ENCODE assay signal across 14 mouse cellular contexts in genomic region chr19:43598741-43599660, GRCm38 (mm10). TPM values are rescaled to one million over a fixed set of nuclear protein-coding genes. Genes with fewer than 3 reads are reported as not detected.
A peak's percentile ranks its signal among the peaks of the same experiment; 100 is the strongest.
DNase-seq lines count a peak whose midpoint lies in the region; ATAC-seq and TF ChIP-seq lines count a peak whose summit lies in the region.
"Had no signal": no experiment of that assay in that cellular context is flagged by ENCODE, and none has a peak within 500 bp of the region (broad histone marks: within the 10 kb centered on the region; RNA-seq: fewer than 3 reads in every experiment).

No protein-coding gene starts in this region.

- no peaks in the 10 kb centered on the region for H3K9me3 ChIP-seq in liver, embryonic 11.5 days (ENCODE audit: control insufficient read depth, low read length)
- no peaks in the 10 kb centered on the region for H3K9me3 ChIP-seq in intestine, postnatal 0 days (ENCODE audit: control insufficient read depth)
- no peaks in the 10 kb centered on the region for H3K9me3 ChIP-seq in neural tube, embryonic 13.5 days
- no peaks in the 10 kb centered on the region for H3K9me3 ChIP-seq in lung, postnatal 0 days (ENCODE audit: low read length)

- 0 out of 2 replicates have a peak overlapping the region, but pooled peaks have one; percentile 7 for H3K4me3 ChIP-seq in liver, embryonic 11.5 days (ENCODE audit: low read depth, low read length)
- H3K4me3 ChIP-seq in intestine, postnatal 0 days (ENCODE audit: low read depth, low read length), result peak overlapping the region; percentile 25
- H3K4me3 ChIP-seq in neural tube, embryonic 13.5 days, result no peak overlapping the region
- H3K4me3 ChIP-seq in lung, postnatal 0 days (ENCODE audit: low read depth, low read length), result no peak overlapping the region
- H3K4me3 ChIP-seq: left cerebral cortex, adult 2 months had no signal

- H3K4me1 ChIP-seq in liver, embryonic 11.5 days (replicated peaks; ENCODE audit: control insufficient read depth, insufficient read depth, low read length), result no peaks in the 10 kb centered on the region; the same call in 1 of the 2 replicates
- H3K4me1 ChIP-seq in intestine, postnatal 0 days (replicated peaks; ENCODE audit: control insufficient read depth, insufficient read depth, low read length), result 0 out of 2 replicates have a peak, but pooled peaks cover 3% of the 10 kb centered on the region
- peaks cover 13% of the 10 kb centered on the region for H3K4me1 ChIP-seq in neural tube, embryonic 13.5 days (replicated peaks)
- H3K4me1 ChIP-seq in lung, postnatal 0 days (ENCODE audit: insufficient read depth, low read depth, low read length), result no peaks in the 10 kb centered on the region

- DNase-seq in embryo, embryonic 9.5 days (ENCODE audit: extremely low spot score), result peak; percentile 51
- no peak for DNase-seq in embryo, embryonic 11 days
- peak; percentile 36 for DNase-seq in liver, embryonic 11.5 days (ENCODE audit: low spot score)
- no peak for DNase-seq in liver
- DNase-seq in lung, postnatal 0 days (ENCODE audit: low spot score), result no peak
- no peak for DNase-seq in kidney, postnatal 10 days
- DNase-seq: cerebellum, postnatal 36 days; heart, postnatal 10 days; kidney, adult 8-10 months; lung, embryonic 14.5 days had no signal

- H3K36me3 ChIP-seq in liver, embryonic 11.5 days (ENCODE audit: control insufficient read depth, insufficient read depth, low read length), result no peaks in the 10 kb centered on the region
- H3K36me3 ChIP-seq in intestine, postnatal 0 days (ENCODE audit: control insufficient read depth, insufficient read depth), result no peaks in the 10 kb centered on the region
- no peaks in the 10 kb centered on the region for H3K36me3 ChIP-seq in neural tube, embryonic 13.5 days
- H3K36me3 ChIP-seq in lung, postnatal 0 days (ENCODE audit: insufficient read depth, low read length), result no peaks in the 10 kb centered on the region

- H3K9ac ChIP-seq in liver, embryonic 11.5 days (ENCODE audit: low read depth, low read length), result no peak overlapping the region
- H3K9ac ChIP-seq in intestine, postnatal 0 days (ENCODE audit: low read depth, low read length), result peak overlapping the region; percentile 18; the same call in 1 of the 2 replicates
- H3K9ac ChIP-seq in neural tube, embryonic 13.5 days, result no peak overlapping the region
- no peak overlapping the region for H3K9ac ChIP-seq in lung, postnatal 0 days (replicated peaks; ENCODE audit: low read depth)
- H3K9ac ChIP-seq: lung, embryonic 14.5 days had no signal

- TF ChIP-seq EP300 in lung, postnatal 0 days (IDR thresholded peaks at IDR 0.05), result no peak

- no peak for ATAC-seq in liver, embryonic 11.5 days (replicated peaks; ENCODE audit: low FRiP score)
- no peak for ATAC-seq in intestine, postnatal 0 days
- ATAC-seq in neural tube, embryonic 13.5 days (ENCODE audit: low read depth), result no peak
- no peak for ATAC-seq in lung, postnatal 0 days

- WGBS in liver, embryonic 11.5 days, result 7% methylated on average over 22 of the region's 25 CpGs
- 6% methylated on average over 22 of the region's 25 CpGs for WGBS in intestine, postnatal 0 days
- WGBS in neural tube, embryonic 13.5 days, result 3% methylated on average over 25 of the region's 25 CpGs
- 7% methylated on average over 20 of the region's 25 CpGs for WGBS in lung, postnatal 0 days

- H3K27me3 ChIP-seq in liver, embryonic 11.5 days (replicated peaks; ENCODE audit: control insufficient read depth, insufficient read depth, low read length), result peaks cover 94% of the 10 kb centered on the region
- peaks cover 93% of the 10 kb centered on the region for H3K27me3 ChIP-seq in intestine, postnatal 0 days (replicated peaks; ENCODE audit: control insufficient read depth, insufficient read depth, low read length)
- peaks cover 100% of the 10 kb centered on the region for H3K27me3 ChIP-seq in neural tube, embryonic 13.5 days
- H3K27me3 ChIP-seq in lung, postnatal 0 days (replicated peaks; ENCODE audit: insufficient read depth, low read length), result peaks cover 75% of the 10 kb centered on the region

- TF ChIP-seq CTCF in intestine, postnatal 0 days (IDR thresholded peaks at IDR 0.05; ENCODE audit: low read depth), result no peak
- TF ChIP-seq CTCF in lung, postnatal 0 days (IDR thresholded peaks at IDR 0.05), result no peak

- H3K27ac ChIP-seq in liver, embryonic 11.5 days (ENCODE audit: low read depth, low read length), result no peak overlapping the region
- H3K27ac ChIP-seq in intestine, postnatal 0 days (ENCODE audit: low read depth, low read length), result peak overlapping the region; percentile 57
- no peak overlapping the region for H3K27ac ChIP-seq in neural tube, embryonic 13.5 days (replicated peaks)
- H3K27ac ChIP-seq in lung, postnatal 0 days (ENCODE audit: low read length), result no peak overlapping the region
- H3K27ac ChIP-seq: left cerebral cortex, adult 2 months had no signal

- peak overlapping the region; percentile 44 for H3K4me2 ChIP-seq in liver, embryonic 11.5 days
- peak overlapping the region; percentile 60 for H3K4me2 ChIP-seq in intestine, postnatal 0 days (replicated peaks; ENCODE audit: low read depth)
- peak overlapping the region; percentile 22; the same call in 1 of the 2 replicates for H3K4me2 ChIP-seq in neural tube, embryonic 13.5 days
- H3K4me2 ChIP-seq in lung, postnatal 0 days (replicated peaks; ENCODE audit: low read depth, low read length), result no peak overlapping the region
- H3K4me2 ChIP-seq: lung, embryonic 14.5 days had no signal

RNA-seq across cellular contexts. Expression of gene Nkx2-3, which starts 13.1 kb away (rescaled TPM):
- 1.2 and 2.3 TPM in 2 replicates for polyA plus RNA-seq in liver, embryonic 11.5 days (2014; fragmentation: Nextera tagmentation; extraction: Ambion mirVana)
- polyA plus RNA-seq in intestine, postnatal 0 days (2015; fragmentation: Nextera tagmentation; extraction: Ambion mirVana), result 54.3 and 56.9 TPM in 2 replicates
- polyA plus RNA-seq in neural tube, embryonic 13.5 days (2015; fragmentation: Nextera tagmentation; extraction: Ambion mirVana), result not detected in 2 replicates
- polyA plus RNA-seq in lung, postnatal 0 days (2015; fragmentation: Nextera tagmentation; extraction: Ambion mirVana), result not detected in 2 replicates
- polyA plus RNA-seq: lung, embryonic 14.5 days; midbrain, postnatal 0 days had no signal

Comparison
In these comparisons a context has a peak if more than half of its experiments do, and no peak if none do; other contexts are left out.
1. DNase-seq: peak in embryo, embryonic 9.5 days (single experiment) and liver, embryonic 11.5 days (single experiment); none in embryo, embryonic 11 days (single experiment), liver (single experiment), lung, postnatal 0 days (single experiment) and kidney, postnatal 10 days (single experiment).
2. H3K4me3 ChIP-seq: peak in liver, embryonic 11.5 days (single experiment) and intestine, postnatal 0 days (single experiment); none in neural tube, embryonic 13.5 days (single experiment) and lung, postnatal 0 days (single experiment).
3. RNA of gene Nkx2-3, which starts 13.1 kb away (polyA plus RNA-seq): 54.3 to 56.9 TPM in intestine, postnatal 0 days; 1.2 to 2.3 TPM in liver, embryonic 11.5 days, not detected in neural tube, embryonic 13.5 days and not detected in lung, postnatal 0 days; every median in the first group is over 10 times any median in the second.